Mouse (Mus musculus) kidney, adult 2 months (tissue): ENCODE measurements around the gene Relch.

Source experiments
- CTCF ChIP-seq: fragments of 200-500 bp; conservative IDR thresholded peaks from 2 replicates; pipeline ENCODE4 v1.5.1; 2011; ENCODE audit warnings: low read depth, mild to moderate bottlenecking, control low read depth, low read length, moderate library complexity, mixed read lengths; ENCODE audit not compliant: insufficient read depth, insufficient read length
- POLR2A ChIP-seq: fragments of 200-500 bp; IDR thresholded peaks from one replicate; pipeline ENCODE4 v1.6.1; 2011; ENCODE audit warnings: low read depth, low read length, control low read depth

- TF ChIP-seq POLR2A (no peak), CTCF (no peak)
Measured at GRCm38 (mm10) chr1:105800570-105800969, 136.9 kb downstream of the Relch start.
